Mouse (Mus musculus) kidney, adult 2 months (tissue): ENCODE measurements around the gene Cfap74. TPM values are rescaled to one million over a fixed set of nuclear protein-coding genes. Genes with fewer than 3 reads are reported as not detected.

ENCODE experiments used
- DNase-seq: peaks from one replicate; pipeline ENCODE4 v3.0.0; 2021
- H3K27ac ChIP-seq: fragments of 200-500 bp; 2 replicates; pipeline ENCODE4 v1.5.1; 2012; ENCODE audit warnings: low read depth, low read length, control low read depth, inconsistent platforms; ENCODE audit not compliant: insufficient read depth
- H3K27me3 ChIP-seq: fragments of 200-500 bp; replicated peaks from 2 replicates; pipeline ENCODE4 v1.6.1; 2012; ENCODE audit warnings: mild to moderate bottlenecking, moderate library complexity, low read length, inconsistent platforms; ENCODE audit not compliant: control insufficient read depth, insufficient read depth
- H3K36me3 ChIP-seq: fragments of 200-500 bp; 2 replicates; pipeline ENCODE4 v1.6.1; 2012; ENCODE audit warnings: mild to moderate bottlenecking, moderate library complexity, low read length, inconsistent platforms; ENCODE audit not compliant: control insufficient read depth, insufficient read depth
- H3K4me1 ChIP-seq: fragments of 200-500 bp; 2 replicates; pipeline ENCODE4 v1.6.1; 2011; ENCODE audit warnings: low read length; ENCODE audit not compliant: control insufficient read depth, insufficient read depth
- H3K4me3 ChIP-seq: fragments of 200-500 bp; 2 replicates; pipeline ENCODE4 v1.5.1; 2011; ENCODE audit warnings: mild to moderate bottlenecking, low read depth, low read length, control low read depth; ENCODE audit not compliant: insufficient read depth
- CTCF ChIP-seq: fragments of 200-500 bp; conservative IDR thresholded peaks from 2 replicates; pipeline ENCODE4 v1.5.1; 2011; ENCODE audit warnings: low read depth, mild to moderate bottlenecking, control low read depth, low read length, moderate library complexity, mixed read lengths; ENCODE audit not compliant: insufficient read depth, insufficient read length
- POLR2A ChIP-seq: fragments of 200-500 bp; IDR thresholded peaks from one replicate; pipeline ENCODE4 v1.6.1; 2011; ENCODE audit warnings: low read depth, low read length, control low read depth
- WGBS: fragments of 180-500 bp; shearing (Covaris S2); methylation state at CpG from one replicate; pipeline ENCODE4 v1.1.7; 2018; 5-methylcytosine and 5-hydroxymethylcytosine counted together
- polyA plus RNA-seq: library from polyadenylated mRNA; depleted of rRNA; stranded (reverse); fragments of >200 nt; gene quantifications from 2 replicates; pipeline ENCODE4 v1.2.3, GENCODE M21; 2012

The Cfap74 gene
- polyA plus RNA-seq, 1 experiment = 0.27 TPM

GRCm38 (mm10) chr4:155387166-155387565 is 21.8 kb upstream of the Cfap74 start:
- TF ChIP-seq CTCF (no peak), POLR2A (no peak)
- Histone ChIP-seq H3K27me3 (no peaks in the 10 kb centered on the region), H3K4me1 (no peaks in the 10 kb centered on the region), H3K27ac (no peak overlapping the region), H3K36me3 (no peaks in the 10 kb centered on the region), H3K4me3 (no peak overlapping the region)
- WGBS = 69% methylated on average over 8 of the region's 8 CpGs
- DNase-seq = no peak

- H3K4me3 ChIP-seq = no peak overlapping the region
- no peak overlapping the region for H3K27ac ChIP-seq
- no peaks in the 10 kb centered on the region for H3K36me3 ChIP-seq
- H3K27me3 ChIP-seq = no peaks in the 10 kb centered on the region
- no peaks in the 10 kb centered on the region for H3K4me1 ChIP-seq
- TF ChIP-seq CTCF (no peak), POLR2A (no peak)
- no peak for DNase-seq
- WGBS = 85% methylated on average over 5 of the region's 5 CpGs
These were observed 13.5 kb upstream of the Cfap74 start for GRCm38 (mm10) chr4:155395471-155395870.

DNA sequence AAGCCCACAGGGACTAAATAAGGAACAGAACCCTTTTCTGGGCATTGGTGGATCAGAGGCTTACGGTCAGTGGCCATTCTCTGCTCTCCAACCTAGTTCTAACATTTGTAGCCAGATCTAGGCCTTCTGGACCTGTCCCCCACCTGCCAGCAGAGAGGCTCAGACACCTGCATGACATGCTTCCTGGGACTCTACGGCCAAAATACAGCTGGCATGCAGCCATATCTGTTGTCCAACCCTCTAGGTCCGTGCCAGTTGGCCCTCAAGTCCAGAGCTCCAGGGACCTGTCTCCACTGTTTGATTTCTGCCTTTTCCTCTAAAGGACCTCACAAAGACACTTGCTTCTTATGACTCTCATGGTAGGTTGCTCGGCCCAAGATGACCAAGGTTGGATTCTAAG is 12.2 kb upstream of the Cfap74 start:
- peak; percentile 8 for DNase-seq
- TF ChIP-seq POLR2A = no peak
- TF ChIP-seq CTCF = no peak
- H3K4me3 ChIP-seq = no peak overlapping the region
- no peaks in the 10 kb centered on the region for H3K4me1 ChIP-seq
- no peaks in the 10 kb centered on the region for H3K36me3 ChIP-seq
- no peak overlapping the region for H3K27ac ChIP-seq
- 73% methylated on average over 4 of the region's 4 CpGs for WGBS
- no peaks in the 10 kb centered on the region for H3K27me3 ChIP-seq

GRCm38 (mm10) chr4:155397511-155398221 is 11.3 kb upstream of the Cfap74 start, which contains the start of gene Gabrd:
Gene Gabrd (minus strand): TSS chr4:155398112.
- Histone ChIP-seq H3K27me3 (no peaks in the 10 kb centered on the region), H3K4me3 (peak within 1 kb of the TSS; percentile 4; the same call in 1 of the 2 replicates), H3K4me1 (no peaks in the 10 kb centered on the region), H3K36me3 (no peaks in the 10 kb centered on the region), H3K27ac (no peak within 1 kb of the TSS)
- DNase-seq = peak; percentile 83
- no peak for TF ChIP-seq CTCF
- TF ChIP-seq POLR2A = no peak
- WGBS = 2% methylated on average over 54 of the region's 57 CpGs

DNA sequence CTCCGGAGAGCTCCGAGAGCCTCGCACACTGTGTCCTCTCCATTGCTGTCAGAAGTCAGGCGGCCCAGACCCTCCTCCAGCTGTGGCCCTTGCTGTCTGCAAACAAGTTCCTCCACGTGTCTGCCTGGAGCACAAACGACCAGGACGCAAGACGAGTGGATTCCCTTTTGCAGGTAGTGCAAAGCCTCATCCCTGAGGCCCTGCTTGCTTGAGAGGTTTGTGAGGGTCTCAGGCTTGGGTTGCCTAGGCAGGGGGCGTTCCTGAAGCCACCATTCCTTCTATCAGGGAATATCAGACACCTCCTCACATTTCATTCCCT is 10.8 kb upstream of the Cfap74 start:
- no peak overlapping the region for H3K4me3 ChIP-seq
- 7% methylated on average over 9 of the region's 9 CpGs for WGBS
- H3K27me3 ChIP-seq = no peaks in the 10 kb centered on the region
- DNase-seq = no peak
- no peaks in the 10 kb centered on the region for H3K36me3 ChIP-seq
- no peak for TF ChIP-seq POLR2A
- H3K4me1 ChIP-seq = no peaks in the 10 kb centered on the region
- no peak overlapping the region for H3K27ac ChIP-seq

GRCm38 (mm10) chr4:155401121-155401520 is 7.9 kb upstream of the Cfap74 start:
- no peak for TF ChIP-seq POLR2A
- no peak for TF ChIP-seq CTCF
- H3K4me3 ChIP-seq = no peak overlapping the region
- H3K4me1 ChIP-seq = no peaks in the 10 kb centered on the region
- no peak for DNase-seq
- no peaks in the 10 kb centered on the region for H3K27me3 ChIP-seq
- H3K36me3 ChIP-seq = no peaks in the 10 kb centered on the region
- 73% methylated on average over 7 of the region's 7 CpGs for WGBS
- no peak overlapping the region for H3K27ac ChIP-seq

GRCm38 (mm10) chr4:155402489-155402888 is 6.5 kb upstream of the Cfap74 start:
- H3K4me1 ChIP-seq = no peaks in the 10 kb centered on the region
- H3K36me3 ChIP-seq = no peaks in the 10 kb centered on the region
- WGBS = 81% methylated on average over 1 of the region's 1 CpGs
- H3K4me3 ChIP-seq = no peak overlapping the region
- no peak for DNase-seq
- H3K27me3 ChIP-seq = no peaks in the 10 kb centered on the region
- TF ChIP-seq POLR2A = no peak
- no peak for TF ChIP-seq CTCF
- no peak overlapping the region for H3K27ac ChIP-seq
